Mouse (Mus musculus) midbrain, embryonic 15.5 days (tissue): ENCODE measurements around the gene Sppl2c. TPM values are rescaled to one million over a fixed set of nuclear protein-coding genes. Genes with fewer than 3 reads are reported as not detected.

ENCODE experiments used
- ATAC-seq: fragments of 200-750 bp; cut with Nextera tagmentation; replicated peaks from 2 replicates; pipeline ENCODE4 v1.8.0; 2017; ENCODE audit warnings: moderate TSS enrichment
- H3K27ac ChIP-seq: fragments of 300-500 bp; sonication (generic); 2 replicates; pipeline ENCODE4 v1.5.1; 2015; ENCODE audit warnings: mild to moderate bottlenecking, inconsistent platforms
- H3K27me3 ChIP-seq: fragments of 300-500 bp; sonication (generic); replicated peaks from 2 replicates; pipeline ENCODE4 v1.6.1; 2015; ENCODE audit warnings: inconsistent platforms
- H3K36me3 ChIP-seq: fragments of 300-500 bp; sonication (generic); replicated peaks from 2 replicates; pipeline ENCODE4 v1.6.1; 2015; ENCODE audit warnings: inconsistent platforms
- H3K4me1 ChIP-seq: fragments of 300-500 bp; sonication (generic); 2 replicates; pipeline ENCODE4 v1.6.1; 2015; ENCODE audit warnings: inconsistent platforms
- H3K4me2 ChIP-seq: fragments of 300-500 bp; sonication (generic); 2 replicates; pipeline ENCODE4 v1.6.1; 2015; ENCODE audit warnings: inconsistent platforms, mild to moderate bottlenecking, moderate library complexity
- H3K4me3 ChIP-seq: fragments of 300-500 bp; sonication (generic); 2 replicates; pipeline ENCODE4 v1.5.1; 2015; ENCODE audit warnings: mild to moderate bottlenecking, inconsistent platforms
- H3K9ac ChIP-seq: fragments of 300-500 bp; sonication (generic); 2 replicates; pipeline ENCODE4 v1.6.1; 2015; ENCODE audit warnings: mild to moderate bottlenecking, inconsistent platforms
- H3K9me3 ChIP-seq: fragments of 300-500 bp; sonication (generic); 2 replicates; pipeline ENCODE4 v1.6.1; 2016; ENCODE audit warnings: inconsistent platforms
- WGBS: fragments of 180-500 bp; shearing (Covaris S2); methylation state at CpG from one replicate; pipeline ENCODE4 v1.1.7; 2015; ENCODE audit warnings: mixed read lengths; 5-methylcytosine and 5-hydroxymethylcytosine counted together
- polyA plus RNA-seq: library from polyadenylated mRNA; unstranded; fragments of >200 nt; fragmentation: Nextera tagmentation; extraction: Ambion mirVana; gene quantifications from 2 replicates; pipeline ENCODE4 v1.2.1, GENCODE M21; 2015

The Sppl2c gene
- polyA plus RNA-seq, result not detected in 2 replicates

DNA sequence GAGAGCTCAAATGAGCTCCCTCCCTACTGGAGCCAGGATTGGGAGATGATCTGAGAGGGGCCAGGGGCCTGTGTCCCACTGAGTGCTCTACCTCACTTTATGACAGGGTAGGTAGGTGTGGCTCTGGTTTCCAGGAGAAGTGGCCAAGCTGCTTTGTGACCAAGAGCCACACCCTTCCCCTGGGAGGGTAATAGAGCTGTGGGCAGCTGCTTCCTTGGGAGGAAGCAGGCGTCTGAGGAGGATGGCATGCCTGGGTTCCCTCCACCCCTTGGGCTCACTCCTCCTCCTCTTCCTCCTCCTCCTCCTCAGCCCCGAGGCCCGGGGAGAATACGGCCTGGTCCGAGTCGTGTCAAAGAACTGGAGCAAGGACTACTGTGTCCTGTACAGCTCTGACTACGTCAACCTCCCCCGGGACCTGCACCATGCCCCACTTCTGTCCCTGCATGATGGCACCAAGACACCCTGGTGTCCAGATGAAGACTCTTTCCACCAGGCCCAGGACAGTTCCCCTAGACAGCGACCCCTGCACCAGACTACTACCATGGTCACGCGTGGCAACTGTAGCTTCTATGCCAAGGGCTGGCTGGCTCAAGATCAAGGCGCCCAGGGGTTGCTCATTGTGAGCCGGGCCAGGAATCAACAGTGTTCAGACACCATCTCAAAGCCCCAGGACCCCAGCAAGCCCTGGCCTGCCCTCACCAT lies at the start of gene Sppl2c:
Gene Sppl2c, plus strand, starts transcription at position 193 of the 702 bp plus-strand sequence.
- no peak within 1 kb of the TSS for H3K9ac ChIP-seq
- WGBS, result 85% methylated on average over 13 of the region's 13 CpGs
- ATAC-seq, result no peak

DNA sequence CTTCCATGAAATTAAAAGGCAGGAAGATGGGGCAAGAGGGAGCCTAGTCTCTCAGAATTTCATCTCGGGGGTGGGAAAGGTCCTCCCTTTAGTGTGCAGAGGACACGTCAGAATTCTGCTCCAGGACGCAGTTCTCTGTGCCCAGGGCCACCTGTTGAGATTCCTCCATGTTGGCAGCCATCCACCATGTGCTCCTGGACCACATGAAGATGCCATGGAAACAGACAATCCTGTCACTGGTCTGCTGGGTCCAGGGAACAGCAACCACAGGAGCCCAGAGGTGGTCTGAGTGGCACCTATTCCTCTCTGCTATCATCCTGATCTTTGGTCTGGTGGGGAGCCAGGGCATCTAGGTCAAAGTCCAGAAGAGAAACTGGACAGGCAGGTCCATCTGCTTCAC lies 47.2 kb upstream of the Sppl2c start:
- no peaks in the 10 kb centered on the region for H3K36me3 ChIP-seq
- H3K27ac ChIP-seq, result no peak overlapping the region
- H3K4me2 ChIP-seq, result no peak overlapping the region
- H3K4me3 ChIP-seq, result no peak overlapping the region
- peaks cover 32% of the 10 kb centered on the region for H3K27me3 ChIP-seq
- no peak overlapping the region for H3K9ac ChIP-seq
- ATAC-seq, result no peak
- no peaks in the 10 kb centered on the region for H3K9me3 ChIP-seq
- WGBS, result 67% methylated on average over 3 of the region's 3 CpGs
- H3K4me1 ChIP-seq, result peaks cover 8% of the 10 kb centered on the region; the same call in 1 of the 2 replicates

More for the DNA sequence above, at the start of gene Sppl2c:
- Histone ChIP-seq H3K36me3 (no peaks in the 10 kb centered on the region), H3K27me3 (no peaks in the 10 kb centered on the region), H3K9me3 (no peaks in the 10 kb centered on the region), H3K4me2 (no peak within 1 kb of the TSS), H3K4me3 (no peak within 1 kb of the TSS), H3K4me1 (no peaks in the 10 kb centered on the region), H3K27ac (no peak within 1 kb of the TSS)

DNA sequence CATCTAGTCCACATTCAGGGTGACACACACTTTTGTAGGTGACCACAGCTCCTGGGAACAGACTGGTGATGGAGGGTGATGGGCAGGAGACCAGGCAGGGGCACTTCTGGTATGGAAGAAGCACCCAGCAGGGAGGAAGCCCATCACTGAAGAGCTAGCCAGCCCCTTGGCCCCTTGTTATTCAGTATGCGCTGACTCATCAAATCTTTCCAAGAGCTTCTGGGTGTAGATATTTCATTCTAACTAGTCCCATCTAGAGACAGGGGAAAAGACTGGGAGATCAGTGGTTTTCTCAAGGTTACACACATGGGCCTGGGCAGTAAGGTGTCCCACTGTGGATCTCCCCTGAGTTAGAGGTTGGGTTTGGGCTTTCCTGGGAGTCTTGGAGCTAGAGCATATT lies 41.2 kb upstream of the Sppl2c start:
- Histone ChIP-seq H3K27ac (no peak overlapping the region), H3K4me1 (no peaks in the 10 kb centered on the region), H3K9me3 (no peaks in the 10 kb centered on the region), H3K9ac (no peak overlapping the region), H3K4me2 (no peak overlapping the region), H3K4me3 (no peak overlapping the region), H3K27me3 (no peaks in the 10 kb centered on the region), H3K36me3 (no peaks in the 10 kb centered on the region)
- ATAC-seq, result no peak
- 95% methylated on average over 1 of the region's 1 CpGs for WGBS

DNA sequence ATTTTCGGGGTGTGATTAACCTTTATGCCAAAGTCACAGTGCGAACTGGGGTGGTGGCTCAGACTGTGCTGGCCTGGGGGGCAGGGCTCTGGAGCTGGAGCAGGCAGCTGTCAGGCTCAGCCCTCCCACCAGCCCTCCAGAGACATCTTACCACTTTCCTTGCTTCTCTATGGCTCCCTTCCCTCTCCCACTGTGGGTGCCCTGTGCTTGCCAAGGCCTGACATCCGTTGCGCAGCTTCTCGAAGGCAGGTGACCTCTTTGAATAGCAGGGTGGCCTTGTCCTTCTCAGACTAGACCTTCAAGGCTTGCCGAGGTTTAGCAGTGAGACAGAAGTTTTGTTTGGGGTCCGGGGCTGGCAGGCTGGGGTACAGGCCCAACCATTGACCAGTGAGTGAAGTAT lies 37.3 kb upstream of the Sppl2c start:
- peaks cover 3% of the 10 kb centered on the region; the same call in 1 of the 2 replicates for H3K4me1 ChIP-seq
- H3K9me3 ChIP-seq, result no peaks in the 10 kb centered on the region
- no peak overlapping the region for H3K27ac ChIP-seq
- H3K9ac ChIP-seq, result no peak overlapping the region
- no peak overlapping the region for H3K4me2 ChIP-seq
- H3K27me3 ChIP-seq, result no peaks in the 10 kb centered on the region
- 70% methylated on average over 7 of the region's 7 CpGs for WGBS
- H3K4me3 ChIP-seq, result no peak overlapping the region
- no peaks in the 10 kb centered on the region for H3K36me3 ChIP-seq
- ATAC-seq, result no peak

DNA sequence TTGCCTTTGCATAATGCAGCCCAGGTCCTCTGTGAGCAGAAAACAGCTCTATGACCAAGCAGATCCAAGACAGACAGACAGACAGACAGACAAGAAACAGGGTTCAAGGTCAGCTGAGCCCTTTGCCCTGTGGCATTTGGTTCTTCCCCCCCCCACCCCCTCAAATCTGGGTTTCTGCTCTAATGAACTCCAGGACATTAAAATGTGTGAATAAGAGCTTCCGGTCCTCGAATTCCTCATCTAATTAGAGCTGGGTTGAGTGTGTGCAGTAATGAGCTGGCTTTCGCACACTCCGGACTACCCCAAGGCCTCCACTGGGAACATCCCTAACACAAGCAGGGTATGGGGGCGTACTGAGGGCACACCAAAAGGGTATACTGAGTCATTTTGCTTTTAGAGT lies 35.2 kb upstream of the Sppl2c start:
- H3K4me2 ChIP-seq, result no peak overlapping the region
- H3K4me3 ChIP-seq, result no peak overlapping the region
- no peak overlapping the region for H3K27ac ChIP-seq
- no peaks in the 10 kb centered on the region for H3K9me3 ChIP-seq
- ATAC-seq, result no peak
- H3K27me3 ChIP-seq, result no peaks in the 10 kb centered on the region
- H3K9ac ChIP-seq, result no peak overlapping the region
- peaks cover 3% of the 10 kb centered on the region; the same call in 1 of the 2 replicates for H3K4me1 ChIP-seq
- WGBS, result 51% methylated on average over 5 of the region's 5 CpGs
- H3K36me3 ChIP-seq, result no peaks in the 10 kb centered on the region

DNA sequence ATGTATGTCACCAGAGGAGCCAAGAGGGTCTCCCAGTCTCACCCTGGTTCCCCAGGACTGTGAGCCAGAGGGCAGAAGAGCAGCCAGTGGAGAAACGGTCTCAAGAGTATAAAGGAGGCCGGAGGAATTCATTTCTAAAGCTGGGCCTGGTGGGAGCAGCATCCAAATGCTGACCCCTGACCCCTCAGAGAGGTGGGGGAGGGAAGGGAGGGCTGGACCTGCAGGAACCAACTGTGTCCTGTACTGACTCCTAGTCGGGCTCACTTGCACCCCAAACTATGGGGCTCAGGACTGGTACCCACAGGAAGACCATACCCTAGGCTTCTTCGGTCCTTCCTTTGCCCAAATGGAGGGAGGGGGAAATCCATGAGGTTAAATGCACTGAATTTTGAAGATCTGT lies 31.8 kb upstream of the Sppl2c start:
- Histone ChIP-seq H3K4me1 (peaks cover 26% of the 10 kb centered on the region), H3K36me3 (no peaks in the 10 kb centered on the region), H3K9me3 (no peaks in the 10 kb centered on the region), H3K9ac (no peak overlapping the region), H3K27me3 (no peaks in the 10 kb centered on the region), H3K4me2 (no peak overlapping the region), H3K27ac (no peak overlapping the region), H3K4me3 (no peak overlapping the region)
- 52% methylated on average over 4 of the region's 4 CpGs for WGBS
- ATAC-seq, result no peak

DNA sequence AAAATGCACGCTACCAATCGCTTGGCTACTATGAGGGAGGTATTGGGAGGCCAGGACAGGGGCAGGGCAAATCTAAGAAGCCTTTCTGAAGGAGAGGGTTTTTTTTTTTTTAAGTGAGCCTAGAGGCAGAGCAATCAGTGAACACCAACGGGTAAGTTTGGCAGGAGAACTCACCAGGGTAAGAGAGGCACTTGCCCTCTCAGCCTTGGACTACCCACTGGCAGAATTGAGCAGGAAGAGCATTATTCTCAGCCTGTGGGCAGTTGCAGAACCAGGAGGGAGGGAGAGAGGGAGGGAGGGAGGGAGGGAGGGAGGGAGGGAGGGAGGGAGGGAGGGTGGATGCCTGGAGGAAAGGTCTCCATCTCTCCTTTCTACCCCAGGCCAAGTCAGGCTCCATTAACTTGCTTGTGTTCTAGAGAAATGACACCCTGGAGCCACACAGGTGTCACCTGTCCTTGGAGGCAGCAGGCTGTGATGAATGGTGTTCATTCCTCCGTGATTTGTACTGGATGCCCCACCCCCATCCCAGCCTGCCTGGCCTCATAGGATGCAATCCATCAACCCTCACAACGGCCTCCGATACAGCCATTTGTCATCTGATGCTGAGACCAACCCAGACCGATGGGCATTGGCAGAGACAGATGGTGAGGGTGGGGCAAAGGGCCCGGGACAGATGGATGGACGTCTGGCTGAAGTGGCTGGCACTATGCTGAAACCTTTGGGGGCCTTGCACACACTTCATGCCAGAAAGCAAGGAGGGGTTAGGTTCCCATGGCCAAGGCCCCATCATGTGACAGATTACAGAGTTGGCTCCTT lies 31.1 kb upstream of the Sppl2c start:
- Histone ChIP-seq H3K27ac (no peak overlapping the region), H3K9ac (no peak overlapping the region), H3K4me1 (peaks cover 27% of the 10 kb centered on the region), H3K27me3 (no peaks in the 10 kb centered on the region), H3K4me3 (no peak overlapping the region), H3K9me3 (no peaks in the 10 kb centered on the region), H3K36me3 (no peaks in the 10 kb centered on the region), H3K4me2 (no peak overlapping the region)
- WGBS, result 48% methylated on average over 9 of the region's 9 CpGs
- no peak for ATAC-seq

DNA sequence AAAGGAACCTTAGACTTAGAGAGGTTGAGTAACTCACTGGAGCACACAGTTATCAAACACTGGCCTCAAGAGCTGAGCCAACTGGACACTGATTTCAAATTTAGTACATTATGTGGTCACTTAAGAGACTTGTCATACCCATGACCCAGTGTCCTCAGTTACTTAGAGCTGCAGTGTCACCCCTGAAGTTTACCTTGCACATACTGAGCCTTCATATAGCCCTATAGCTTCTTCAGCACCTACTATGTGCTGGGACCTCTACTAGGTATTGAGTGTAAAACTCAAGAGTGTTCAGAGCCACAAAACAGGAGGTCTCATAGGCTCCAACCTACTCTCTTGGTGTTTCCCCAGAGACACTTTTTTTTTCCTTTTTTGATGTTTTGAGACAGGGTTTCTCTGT lies 30.2 kb upstream of the Sppl2c start:
- ATAC-seq, result no peak
- Histone ChIP-seq H3K27me3 (no peaks in the 10 kb centered on the region), H3K4me1 (peaks cover 27% of the 10 kb centered on the region), H3K4me3 (no peak overlapping the region), H3K36me3 (no peaks in the 10 kb centered on the region), H3K27ac (no peak overlapping the region), H3K4me2 (no peak overlapping the region), H3K9ac (no peak overlapping the region), H3K9me3 (no peaks in the 10 kb centered on the region)

DNA sequence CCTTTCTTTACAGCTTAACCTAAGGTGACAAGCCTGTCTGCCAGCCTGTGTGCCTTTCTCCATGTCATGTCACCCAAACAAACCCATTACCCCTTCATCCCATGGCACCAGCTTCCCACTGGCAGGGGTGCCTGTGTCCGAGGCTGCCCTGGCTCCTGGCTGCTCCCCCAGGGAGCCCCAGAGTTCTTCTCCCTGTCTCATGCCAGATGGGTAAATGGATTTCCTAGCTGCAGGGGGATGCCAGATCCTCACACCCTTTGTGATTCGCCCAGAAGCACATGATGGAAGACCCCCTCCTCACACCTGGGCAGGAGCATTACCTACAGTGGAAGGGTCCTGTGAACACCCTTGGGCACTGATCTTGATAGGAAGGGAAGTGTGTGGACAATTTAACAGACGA lies 29.7 kb upstream of the Sppl2c start:
- H3K4me2 ChIP-seq, result no peak overlapping the region
- no peak for ATAC-seq
- no peak overlapping the region for H3K27ac ChIP-seq
- no peaks in the 10 kb centered on the region for H3K36me3 ChIP-seq
- no peaks in the 10 kb centered on the region for H3K9me3 ChIP-seq
- no peaks in the 10 kb centered on the region for H3K27me3 ChIP-seq
- no peak overlapping the region for H3K9ac ChIP-seq
- WGBS, result 71% methylated on average over 3 of the region's 3 CpGs
- H3K4me1 ChIP-seq, result peaks cover 27% of the 10 kb centered on the region
- H3K4me3 ChIP-seq, result no peak overlapping the region

DNA sequence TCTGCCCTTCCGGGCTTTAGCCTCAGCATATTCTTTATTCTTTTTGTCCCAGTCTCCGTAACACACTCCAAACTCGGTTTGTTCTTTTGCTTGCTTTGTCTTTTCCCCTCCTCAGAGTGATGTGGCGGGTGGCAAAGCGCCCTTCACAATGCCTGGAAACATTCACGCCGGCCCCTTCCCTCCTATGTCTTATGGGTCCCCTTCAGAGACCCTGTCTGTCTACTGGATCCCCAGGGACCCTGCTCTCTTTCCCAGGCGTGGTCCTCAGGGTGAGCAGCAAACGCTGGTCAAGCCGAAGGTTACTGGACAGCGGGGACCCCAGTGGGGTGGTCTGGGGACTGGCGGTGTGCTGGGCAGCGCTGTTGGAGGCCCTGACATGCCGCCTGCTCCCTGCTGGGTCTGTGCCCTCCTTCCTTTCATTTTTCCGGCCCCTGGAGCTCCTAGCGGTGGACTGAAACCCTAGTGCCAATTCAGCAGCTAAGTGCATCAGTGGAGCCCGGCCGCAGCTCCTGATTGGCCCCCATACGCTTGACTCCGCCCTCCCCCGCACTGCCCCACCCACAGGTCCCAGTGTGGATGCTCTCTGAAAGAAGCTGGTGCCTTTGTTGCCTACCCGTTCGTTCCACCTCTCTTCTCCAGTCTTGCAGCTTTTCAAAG lies 28.4 kb upstream of the Sppl2c start:
- peak overlapping the region; percentile 84 for H3K4me2 ChIP-seq
- no peaks in the 10 kb centered on the region for H3K27me3 ChIP-seq
- peak overlapping the region; percentile 58 for H3K9ac ChIP-seq
- peak overlapping the region; percentile 94 for H3K27ac ChIP-seq
- 1% methylated on average over 23 of the region's 23 CpGs for WGBS
- H3K4me3 ChIP-seq, result peak overlapping the region; percentile 43
- no peaks in the 10 kb centered on the region for H3K36me3 ChIP-seq
- peak; percentile 95 for ATAC-seq
- H3K4me1 ChIP-seq, result peaks cover 23% of the 10 kb centered on the region
- no peaks in the 10 kb centered on the region for H3K9me3 ChIP-seq

DNA sequence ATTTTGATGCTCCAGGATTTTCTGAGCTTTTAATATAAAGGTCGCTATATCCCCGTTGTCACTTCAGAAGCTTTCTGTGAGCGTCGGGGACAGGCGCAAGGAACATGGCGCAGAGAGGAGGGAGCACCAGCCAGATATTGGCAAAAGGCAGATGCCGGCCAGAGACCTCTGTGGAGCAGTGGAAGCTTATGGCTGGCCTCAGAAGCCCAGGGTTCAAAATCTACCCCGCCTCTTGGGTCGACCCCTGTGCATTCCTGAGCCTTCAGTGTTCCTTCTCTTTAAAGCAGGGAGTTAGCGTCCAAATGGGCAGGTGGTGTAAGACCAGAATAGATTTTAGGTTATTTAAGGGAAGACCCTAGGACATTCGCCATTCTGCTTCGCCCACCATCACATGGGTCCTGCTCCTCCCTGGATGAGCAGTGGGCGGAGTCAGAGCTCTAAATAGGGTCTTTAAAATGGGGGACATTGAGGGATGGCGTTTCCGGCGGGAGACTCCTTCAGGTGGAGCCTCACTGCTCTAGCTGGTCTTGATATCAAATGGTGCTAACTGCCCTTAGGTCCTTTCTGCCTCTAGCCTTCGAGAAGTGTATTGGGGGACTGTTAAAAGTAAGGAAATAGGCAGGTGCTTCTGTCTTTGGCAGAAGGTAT lies 27.7 kb upstream of the Sppl2c start:
- no peaks in the 10 kb centered on the region for H3K27me3 ChIP-seq
- peak overlapping the region; percentile 84 for H3K4me2 ChIP-seq
- no peaks in the 10 kb centered on the region for H3K9me3 ChIP-seq
- WGBS, result 6% methylated on average over 17 of the region's 17 CpGs
- no peaks in the 10 kb centered on the region for H3K36me3 ChIP-seq
- peak overlapping the region; percentile 43 for H3K4me3 ChIP-seq
- peak overlapping the region; percentile 41 for H3K9ac ChIP-seq
- ATAC-seq, result peak; percentile 54
- H3K4me1 ChIP-seq, result peaks cover 23% of the 10 kb centered on the region
- H3K27ac ChIP-seq, result peak overlapping the region; percentile 94

DNA sequence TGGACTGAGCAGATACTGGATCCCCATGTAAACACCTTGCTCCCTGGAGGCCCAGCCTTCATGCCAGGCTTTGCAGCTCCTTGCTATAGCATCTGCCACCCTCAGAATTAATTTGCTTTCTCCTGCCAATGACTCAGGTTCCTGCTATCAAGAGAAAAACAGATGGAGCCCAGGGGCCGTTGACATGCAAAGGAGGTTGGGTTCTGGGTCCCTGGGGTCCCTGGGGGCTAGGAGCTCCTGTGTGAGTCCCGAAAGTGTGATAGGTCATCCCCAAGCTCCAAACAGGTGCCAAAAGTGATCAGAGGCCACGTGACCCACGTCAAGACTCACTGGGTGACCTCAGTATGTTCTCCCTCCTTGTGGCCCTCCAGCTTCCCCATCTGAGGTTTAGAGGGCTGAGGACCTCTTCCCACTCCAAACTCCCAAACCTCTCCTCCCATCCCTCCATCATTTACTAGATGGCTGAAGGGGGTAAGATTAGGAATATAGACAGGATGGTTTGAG lies 26.3 kb upstream of the Sppl2c start:
- H3K9me3 ChIP-seq, result no peaks in the 10 kb centered on the region
- H3K36me3 ChIP-seq, result no peaks in the 10 kb centered on the region
- no peak overlapping the region for H3K4me3 ChIP-seq
- H3K9ac ChIP-seq, result no peak overlapping the region
- WGBS, result 87% methylated on average over 4 of the region's 4 CpGs
- no peak overlapping the region for H3K4me2 ChIP-seq
- no peak for ATAC-seq
- H3K27me3 ChIP-seq, result no peaks in the 10 kb centered on the region
- H3K27ac ChIP-seq, result no peak overlapping the region
- peaks cover 23% of the 10 kb centered on the region for H3K4me1 ChIP-seq
